Mouse (Mus musculus) urinary bladder, adult 18-20 months (tissue): Measurements from ENCODE around the gene Trim29.

Experiments
- DNase-seq, 2 experiments: peaks; one replicate each; pipeline ENCODE4 v3.0.0; 2022; ENCODE audit warnings: low spot score in 2 of 2, mixed read lengths in 2 of 2

Gene Trim29

DNA sequence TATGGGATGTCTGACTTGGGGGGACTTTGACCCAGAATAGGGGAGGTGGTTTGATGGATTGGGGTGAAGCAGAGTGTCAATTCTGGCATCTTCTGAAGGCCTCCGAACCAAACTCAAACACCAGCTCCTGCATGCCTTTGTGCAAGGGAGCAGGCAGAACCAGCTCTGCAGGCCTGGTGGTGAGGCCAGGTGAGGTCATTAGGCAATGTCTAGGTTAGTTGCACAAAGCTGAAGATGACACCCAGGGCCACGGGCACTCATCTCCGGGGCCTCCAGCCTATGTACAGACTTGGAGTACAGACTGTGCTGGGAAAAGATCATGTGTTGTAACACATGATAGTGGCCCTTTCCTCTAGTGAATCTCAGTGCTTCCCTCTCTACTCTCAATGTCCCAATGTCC is 3.2 kb downstream of the Trim29 start:
- peak in 1 of 2 experiments; percentile 52 for DNase-seq

DNA sequence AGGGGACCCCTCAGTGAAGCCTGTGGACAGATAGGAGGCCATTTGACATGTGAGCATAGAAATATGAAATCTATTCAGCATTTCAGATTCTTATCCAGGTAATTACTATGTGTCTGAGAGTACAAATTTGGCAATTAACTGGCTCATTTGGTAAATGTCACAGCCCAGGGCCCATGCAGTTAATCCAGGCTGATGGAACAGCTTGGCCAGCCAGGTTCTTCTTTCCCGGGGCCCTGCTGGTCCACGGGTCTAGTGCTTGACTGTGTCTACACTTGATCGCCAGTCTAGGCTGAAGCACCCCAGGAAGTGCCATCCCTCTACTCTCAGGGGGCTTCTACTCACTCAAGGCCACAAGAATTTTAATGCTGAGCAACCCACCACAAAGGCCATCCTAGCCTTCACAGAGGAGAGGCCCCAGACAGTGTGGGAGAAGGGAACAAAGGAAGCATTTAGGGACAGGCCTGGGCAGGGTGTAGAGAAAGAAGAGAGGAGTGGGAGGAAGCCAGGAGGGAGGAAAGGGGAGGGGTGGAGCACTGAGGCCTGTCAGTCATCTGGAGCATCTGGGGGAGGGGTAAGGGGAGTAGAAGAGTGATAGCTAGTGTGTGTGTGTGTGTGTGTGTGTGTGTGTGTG is 4.8 kb downstream of the Trim29 start:
- no peak for DNase-seq

DNA sequence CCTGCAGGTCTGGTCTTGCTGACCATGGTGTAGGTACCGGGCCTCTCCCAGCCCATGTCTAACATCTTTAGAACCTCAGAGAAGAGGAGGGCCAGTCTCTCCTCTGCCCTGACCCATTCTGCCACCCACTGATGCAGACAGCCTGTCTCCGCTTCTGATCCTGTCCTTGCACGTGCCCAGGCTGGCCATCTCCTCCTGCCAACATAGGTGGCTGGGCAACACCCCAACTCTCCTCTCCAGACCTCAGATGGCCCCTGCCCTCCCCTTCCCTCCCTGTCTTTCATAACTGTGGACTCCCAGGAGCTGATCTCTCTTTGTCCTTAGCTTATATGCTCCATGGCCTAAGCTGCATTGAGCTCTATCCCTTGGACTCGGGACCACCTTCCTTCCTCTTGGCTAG is 5.8 kb downstream of the Trim29 start:
- no peak for DNase-seq

DNA sequence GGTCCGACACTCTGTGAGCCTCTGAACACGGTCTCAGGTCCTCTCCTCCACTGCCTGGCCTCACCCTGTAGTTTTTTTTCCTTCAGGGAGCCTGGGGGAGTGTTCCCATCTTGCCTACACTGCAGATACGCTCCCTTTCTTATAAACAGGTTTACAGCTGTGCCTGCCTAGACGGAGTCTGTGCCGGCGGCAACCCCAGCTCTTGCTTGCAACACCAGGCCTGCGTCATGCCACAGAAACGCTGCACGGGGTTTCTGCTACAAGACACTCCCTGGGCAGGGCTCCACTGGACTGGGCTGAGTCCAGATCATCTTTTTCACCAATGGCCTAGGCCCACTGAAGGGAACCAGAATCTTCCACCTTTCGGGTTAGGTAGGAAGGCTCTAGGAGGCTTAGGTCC is 8.0 kb downstream of the Trim29 start:
- DNase-seq = peak in 1 of 2 experiments; percentile 83

DNA sequence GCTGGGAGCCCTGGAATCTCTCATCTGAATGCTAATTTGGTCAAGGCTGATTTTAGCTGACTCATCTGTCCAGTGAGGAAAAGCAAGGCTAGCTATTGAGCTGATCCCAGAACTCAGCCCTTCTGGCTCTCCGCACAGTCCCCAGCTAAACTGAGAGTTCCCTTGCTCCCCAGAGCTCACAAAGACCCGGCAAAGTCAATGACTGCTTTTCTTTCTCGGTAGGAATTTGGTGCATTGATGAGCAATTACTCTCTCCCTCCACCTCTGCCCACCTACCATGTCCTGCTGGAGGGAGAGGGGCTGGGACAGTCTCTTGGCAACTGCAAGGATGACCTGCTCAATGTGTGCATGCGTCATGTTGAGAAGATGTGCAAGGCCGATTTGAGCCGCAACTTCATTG is 11.3 kb downstream of the Trim29 start:
- no peak for DNase-seq

DNA sequence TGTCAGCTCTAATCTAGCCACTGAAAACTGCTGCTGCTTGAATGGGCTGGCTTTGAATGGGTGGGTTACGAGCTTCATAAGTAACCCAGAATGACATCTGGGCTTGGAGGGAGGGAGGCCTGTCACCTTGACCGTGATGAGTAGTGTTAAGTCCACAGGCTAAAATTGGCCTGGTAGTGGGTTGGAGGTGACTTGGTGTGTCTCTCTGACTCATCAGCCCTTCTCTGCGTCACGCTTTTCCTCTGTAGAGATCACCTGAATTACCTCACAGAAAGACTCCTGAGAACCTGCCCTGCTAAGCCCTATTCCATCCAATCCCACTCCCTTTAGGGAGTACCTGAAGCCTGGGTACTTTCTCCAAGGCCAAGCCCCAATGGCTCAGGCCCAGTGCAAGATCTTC is 12.0 kb downstream of the Trim29 start:
- DNase-seq = no peak

DNA sequence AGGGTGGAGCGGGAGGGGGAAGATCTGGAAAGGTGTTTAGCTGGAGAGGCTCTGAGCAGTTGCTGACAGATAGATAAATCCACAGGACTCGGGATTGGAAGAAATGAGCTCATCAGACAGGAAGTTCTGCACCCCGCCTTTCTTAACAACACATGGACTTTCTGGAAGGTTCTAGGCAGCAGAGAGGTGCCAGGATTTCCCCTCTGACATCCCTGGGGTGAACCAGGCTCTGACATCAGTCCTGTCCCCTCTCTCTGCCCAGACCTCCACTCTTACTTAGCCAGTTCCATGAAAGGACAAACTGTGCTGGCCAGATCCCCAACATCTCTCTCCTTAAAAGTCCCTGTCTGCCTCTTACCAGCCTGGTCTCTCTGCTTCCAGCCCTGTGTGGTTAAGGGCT is 14.8 kb downstream of the Trim29 start:
- DNase-seq = no peak

DNA sequence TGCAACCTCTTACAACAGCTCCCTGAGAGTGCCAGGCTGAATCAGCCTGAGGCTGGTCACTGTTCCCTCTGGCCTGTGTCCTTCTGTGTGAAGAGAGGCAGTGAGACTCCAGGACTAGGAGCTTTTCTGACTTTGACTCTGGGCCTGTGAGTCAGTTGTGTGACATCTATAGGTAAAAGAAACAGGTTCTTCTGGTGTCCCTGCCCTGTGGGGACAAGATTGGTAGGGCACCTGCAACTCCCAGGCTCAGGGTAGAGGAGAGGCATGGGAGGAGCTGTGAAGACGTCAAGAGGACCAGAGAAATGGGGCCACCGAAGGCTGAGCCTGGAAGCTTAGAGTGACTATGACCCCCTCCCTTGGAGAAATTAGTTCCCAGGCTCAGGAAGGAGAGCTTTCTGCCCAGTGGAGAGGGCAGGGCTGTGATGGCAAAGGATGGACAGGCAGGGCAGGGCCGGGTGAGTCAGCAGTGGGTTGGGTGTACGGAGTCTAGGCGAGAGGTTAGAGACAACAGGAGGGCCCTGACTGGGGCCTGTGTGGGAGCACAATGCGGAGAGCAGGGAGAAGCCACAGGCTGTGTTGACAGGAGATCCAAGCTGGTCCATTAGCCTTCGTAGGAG is 15.5 kb downstream of the Trim29 start:
- peak in 1 of 2 experiments; percentile 71 for DNase-seq

DNA sequence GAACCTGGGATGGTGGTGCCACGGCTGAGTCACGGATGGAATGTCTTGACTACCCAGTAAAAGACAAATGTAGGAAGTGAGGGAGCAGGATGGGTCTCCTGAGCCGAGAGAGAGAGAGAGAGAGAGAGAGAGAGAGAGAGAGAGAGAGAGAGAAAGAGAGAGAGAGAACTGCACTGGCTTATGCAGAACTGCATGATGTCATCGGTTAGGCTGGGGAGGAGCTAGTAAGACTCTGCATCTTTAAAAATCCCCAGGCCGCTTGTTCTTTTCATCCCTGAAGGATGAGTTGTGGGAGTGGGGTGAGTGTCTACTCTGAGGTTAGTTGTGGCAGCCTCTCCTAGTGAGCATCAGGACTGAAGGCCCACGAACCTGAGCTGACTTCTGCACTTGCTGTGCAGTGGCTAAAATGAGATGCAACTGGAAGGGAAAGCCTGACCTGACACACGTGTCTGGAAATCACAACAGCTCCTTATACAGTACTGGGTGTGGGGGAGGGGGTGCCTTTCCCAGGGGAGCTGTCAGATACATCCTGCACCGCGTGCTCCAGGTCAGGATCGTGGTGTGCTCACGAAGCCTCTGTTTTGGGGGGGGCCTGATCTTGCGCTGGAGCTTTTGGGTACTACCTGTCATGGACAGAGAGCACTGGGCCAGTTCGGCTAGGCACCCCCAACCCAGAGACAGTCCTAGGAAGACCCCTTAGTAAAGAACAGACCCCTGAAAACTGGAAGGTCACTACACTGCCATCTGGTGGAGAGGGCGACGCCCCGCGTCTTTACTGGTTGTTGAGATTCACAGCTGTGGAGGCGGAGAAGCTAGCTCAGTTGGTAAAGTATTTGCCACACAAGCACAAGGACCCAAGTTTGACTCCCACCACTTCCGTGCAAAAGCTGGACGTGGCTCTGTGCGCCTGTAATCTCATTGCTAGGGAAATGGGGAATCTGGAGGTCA is 16.8 kb downstream of the Trim29 start:
- no peak for DNase-seq

DNA sequence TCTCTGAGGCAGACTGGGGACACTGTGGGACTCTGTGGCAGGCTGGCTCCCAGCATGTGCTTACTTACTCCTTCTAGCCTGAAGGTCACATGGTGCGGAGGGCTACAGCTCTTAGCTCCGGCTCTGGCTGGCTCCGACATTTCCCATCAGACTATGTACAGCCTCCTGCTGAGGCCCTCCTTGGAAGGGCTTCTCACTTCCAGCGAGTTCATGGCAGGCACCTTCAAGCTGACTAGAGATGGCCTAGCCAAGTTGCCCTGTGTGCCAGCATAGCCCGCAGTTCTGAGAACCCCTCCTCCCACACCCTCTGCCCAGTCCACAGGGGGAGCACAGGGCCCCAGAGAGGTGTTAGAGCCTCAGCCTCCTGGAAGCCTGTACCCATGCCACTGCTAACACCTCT is 19.8 kb downstream of the Trim29 start:
- DNase-seq = no peak

DNA sequence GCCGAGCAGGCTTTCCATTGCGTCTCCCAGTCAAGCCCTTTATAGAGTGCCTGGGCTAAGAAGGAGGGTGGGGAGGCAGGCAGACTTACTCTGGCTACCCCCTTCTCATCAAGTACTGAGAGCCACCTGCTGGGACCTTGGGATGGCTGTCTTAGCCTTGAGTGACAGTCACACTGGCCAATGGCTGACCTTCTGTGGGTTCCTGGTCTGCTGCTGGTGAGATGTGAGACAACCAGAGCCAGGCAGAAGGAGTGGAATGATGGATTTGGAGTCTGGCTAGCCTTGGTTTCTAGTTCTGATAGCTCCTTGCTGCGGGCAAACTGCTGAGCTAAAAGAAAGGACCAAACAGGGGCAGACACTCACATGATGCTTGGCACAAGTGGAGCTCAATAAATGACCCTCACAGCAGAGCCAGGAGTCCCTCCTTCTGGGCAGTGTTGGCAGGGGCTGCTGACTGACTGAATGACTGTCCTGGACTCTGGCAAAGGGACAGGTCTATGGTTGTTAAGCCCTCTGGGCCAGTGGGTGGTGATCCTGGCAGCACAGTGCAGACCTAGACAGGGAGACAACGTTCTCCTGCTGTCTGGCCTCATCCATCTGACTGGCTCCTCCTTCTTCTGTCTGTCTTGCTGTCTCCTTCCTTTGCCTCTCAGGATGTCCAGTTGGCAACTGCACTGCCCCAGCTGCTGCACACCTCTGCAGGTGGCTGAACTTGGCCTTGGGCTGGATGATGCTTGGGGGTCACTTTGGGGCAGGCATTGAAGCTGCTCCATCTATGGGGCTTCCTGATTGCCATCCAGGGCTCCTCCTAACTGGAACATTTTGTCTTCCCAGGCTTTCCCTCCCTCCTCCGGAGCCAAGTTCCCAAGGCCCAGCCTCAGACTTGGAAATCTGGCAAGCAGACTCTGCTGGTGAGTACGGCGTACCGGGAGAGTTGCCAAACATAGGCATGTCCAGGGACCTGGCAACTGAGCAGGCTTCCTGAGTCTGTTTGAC is 21.1 kb downstream of the Trim29 start:
- peak in 1 of 2 experiments; percentile 46 for DNase-seq

DNA sequence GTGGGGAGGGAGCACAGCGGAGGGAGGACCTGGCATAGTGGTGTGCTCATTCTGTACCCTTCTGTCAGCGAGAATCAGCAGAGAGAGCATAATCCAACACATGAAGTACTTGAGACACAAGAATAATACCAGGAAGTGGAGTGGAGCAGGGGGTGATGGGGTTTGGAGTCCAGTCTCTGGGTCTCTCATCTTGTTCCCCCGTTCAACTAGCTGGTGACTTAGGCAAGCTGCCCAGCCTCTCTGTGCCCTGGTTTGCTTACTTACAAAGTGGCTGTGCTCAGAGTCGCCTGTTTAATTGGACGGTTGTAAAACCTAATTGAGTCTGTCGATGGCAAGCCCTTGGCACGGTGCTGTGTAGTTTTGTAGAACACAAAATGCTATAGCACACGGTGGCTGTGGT is 23.8 kb downstream of the Trim29 start:
- DNase-seq = no peak

DNA sequence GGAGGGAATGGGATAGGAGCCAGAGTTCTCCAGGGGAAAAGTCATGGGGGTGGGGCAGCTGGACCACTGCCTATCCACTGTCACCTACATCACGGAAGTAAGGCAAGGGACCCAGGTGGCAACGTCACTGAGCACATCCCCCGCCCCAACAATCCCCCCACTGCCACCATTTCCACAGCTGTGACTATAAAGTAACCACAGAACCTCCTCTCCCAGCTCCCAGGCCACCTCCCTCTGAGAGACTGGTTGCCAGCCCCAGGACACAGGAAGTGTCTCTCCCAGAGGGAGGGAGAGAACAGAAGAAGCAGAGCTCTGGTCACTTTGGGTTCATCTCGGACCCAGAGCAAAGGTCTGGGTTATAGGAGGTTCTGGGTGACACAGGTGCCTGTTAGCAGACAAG is 27.0 kb downstream of the Trim29 start:
- DNase-seq = no peak

DNA sequence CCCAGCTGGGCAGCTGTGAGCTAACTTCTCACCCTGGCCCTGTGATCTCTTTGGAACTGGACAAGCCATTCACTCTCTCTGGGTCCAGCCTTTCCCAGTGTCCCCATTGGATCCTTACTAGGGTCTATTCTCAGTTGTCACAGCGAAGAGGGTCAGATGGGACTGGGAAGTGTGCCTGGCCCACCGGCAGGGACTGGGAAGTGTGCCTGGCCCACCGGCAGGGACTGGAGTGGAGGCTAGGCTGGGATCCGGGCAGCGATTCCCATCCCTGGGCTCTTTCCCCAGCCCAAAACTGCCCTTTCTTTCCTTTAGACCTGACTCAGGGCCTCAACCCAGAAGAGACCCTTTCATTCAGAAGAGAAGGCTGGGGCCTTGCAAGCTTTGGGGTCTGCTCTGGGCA is 27.4 kb downstream of the Trim29 start:
- no peak for DNase-seq

DNA sequence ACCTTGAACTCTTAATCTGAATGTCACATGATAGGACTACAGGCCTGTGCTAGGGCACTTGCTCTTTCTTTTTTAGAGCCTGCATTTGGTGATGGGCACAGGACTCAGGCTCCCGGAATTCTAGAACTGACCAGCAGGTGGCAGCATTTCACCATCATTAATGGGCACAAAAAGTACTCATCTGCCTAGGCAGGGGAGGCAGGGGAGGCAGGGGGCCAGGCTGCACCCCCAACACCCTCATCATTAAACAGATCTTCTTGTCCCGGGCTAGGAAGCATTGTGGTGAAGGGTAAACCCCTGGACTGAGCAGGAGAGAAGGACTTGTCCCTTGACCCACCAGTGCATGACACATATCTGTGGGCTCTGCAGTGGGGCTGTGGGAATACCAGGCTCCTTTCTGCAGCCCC is 29.0 kb downstream of the Trim29 start:
- peak in 1 of 2 experiments; percentile 47 for DNase-seq

DNA sequence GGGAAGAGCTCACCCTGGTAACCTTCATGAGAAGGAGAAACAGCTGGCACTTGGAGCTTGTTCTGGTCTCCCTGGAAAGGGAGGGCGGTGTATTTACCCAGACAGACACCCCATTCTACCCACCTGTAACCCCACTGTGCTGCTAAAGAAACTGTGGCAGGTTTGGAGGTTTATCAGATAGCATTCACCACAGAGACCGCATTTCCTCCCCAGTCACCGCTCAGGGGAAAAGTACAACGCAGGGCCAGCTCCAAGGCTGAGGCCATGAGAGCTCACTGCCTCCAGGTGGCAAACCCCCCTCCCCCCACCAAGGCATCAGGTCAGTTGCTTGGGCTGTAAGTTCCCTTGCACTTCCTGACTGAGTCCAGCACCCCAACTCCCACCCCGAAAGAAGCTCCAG is 39.4 kb downstream of the Trim29 start:
- no peak for DNase-seq

DNA sequence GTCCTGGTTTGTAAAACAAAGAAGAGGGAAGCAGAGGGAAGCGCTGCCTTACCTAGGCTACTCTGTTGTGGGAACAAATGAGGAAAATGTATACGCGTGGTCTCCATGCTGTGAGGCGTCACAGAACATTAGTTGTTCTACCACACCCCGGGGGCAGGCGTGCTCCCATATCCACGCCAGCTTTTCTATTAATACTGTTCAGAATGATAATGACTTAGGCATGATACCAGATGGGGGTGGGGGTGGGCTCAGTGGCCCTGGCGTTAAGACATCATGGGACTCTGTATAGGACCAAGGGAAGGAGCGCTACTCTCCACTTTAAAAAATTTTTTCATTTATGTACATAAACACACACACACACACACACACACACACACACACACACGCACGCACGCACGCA is 40.4 kb downstream of the Trim29 start:
- no peak for DNase-seq

DNA sequence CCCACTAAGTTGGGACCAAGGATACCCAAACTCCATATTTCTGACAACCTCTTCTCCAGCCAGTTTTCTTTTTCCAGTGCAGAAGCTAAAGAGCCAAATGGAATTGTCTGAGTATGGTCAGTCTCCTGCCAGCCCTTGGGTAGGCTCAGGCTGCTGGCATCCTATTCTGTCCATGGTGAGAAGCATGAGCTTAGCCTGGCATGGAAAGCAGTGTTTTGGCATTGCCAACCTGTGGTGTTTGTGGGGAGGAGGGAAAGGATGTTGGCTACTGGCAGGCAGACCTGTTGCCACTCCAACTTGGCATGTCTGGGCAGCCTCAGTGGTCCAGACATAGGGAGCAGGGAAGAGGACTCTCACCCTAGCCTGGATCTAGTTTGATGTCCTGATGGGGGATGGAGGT is 46.4 kb downstream of the Trim29 start:
- DNase-seq = no peak

DNA sequence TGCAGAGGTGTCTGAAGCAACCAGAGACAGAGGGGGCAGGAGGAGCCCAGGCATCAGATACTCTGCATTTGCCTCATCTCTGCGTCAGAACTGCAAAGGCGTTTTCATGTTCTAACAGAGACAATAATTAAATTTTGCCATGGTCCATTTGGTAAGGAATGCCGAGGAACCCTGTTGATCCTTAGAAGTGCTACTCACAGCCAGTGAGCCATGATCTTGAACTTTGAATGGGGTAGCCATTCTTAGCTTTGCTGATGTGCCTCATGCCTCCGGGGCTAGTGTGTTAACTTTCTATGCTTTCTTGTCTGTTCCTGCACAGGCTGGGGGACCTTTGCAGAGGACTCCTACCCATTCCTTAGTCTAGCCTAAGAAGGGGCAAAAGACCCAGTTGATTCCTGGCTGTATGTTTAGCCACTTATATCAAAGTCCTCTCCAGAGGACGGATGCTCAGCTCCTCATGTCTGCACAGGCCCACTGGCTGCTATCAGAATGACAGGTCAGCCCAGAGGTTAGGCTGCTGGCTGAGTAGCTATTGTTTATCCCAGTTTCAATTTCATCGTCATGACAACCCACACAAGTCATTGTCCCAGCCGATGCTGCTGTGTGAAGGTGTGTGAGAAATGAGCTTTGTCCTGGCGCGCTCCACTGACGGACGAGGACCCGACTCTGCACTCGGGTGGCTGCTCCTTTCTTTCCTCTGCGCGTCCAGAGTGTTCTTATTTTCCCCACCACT is 48.1 kb downstream of the Trim29 start:
- DNase-seq = no peak

DNA sequence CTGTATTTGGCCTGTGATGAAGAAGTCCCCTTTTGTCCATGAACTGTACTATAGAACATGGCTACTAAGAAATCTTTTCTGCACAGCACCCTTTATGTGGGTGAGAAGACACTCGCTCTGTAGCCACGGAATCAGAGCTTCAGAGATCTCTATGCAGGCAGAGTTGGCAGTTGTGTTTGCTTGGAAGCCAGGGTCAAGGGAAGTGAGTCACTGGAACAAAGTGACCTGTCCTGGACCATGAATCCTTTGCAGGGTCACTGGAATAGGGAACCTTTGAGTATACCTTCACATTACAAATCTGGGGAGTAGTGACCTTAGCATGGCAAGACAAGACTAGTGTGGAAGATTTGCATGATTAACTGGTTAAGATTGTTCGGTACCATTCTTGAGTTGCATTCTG is 58.1 kb downstream of the Trim29 start:
- DNase-seq = no peak

DNA sequence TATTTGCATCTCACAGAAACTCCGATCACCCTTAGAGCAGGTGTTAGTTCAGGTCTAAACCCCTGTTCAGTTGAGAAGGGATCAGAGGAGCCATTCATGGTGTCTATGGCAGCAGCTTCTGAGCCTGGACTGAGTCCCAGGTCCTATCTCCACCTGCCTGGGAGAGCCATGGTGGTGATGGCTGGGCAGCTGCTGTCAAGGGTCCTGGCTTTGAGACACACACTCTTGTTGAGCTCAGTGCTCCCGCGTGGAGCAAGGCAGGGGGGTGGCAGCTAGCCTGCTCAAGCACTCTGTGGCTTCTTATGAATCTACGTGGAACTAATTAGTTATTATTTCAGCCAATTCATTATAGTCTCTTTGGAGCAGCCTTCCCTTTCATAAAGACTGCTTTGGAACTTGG is 73.2 kb downstream of the Trim29 start:
- DNase-seq = no peak
